Mouse (Mus musculus) erythroblast, embryonic 14.5 days (primary cell): Measurements from ENCODE around the gene Cdk14.

Experiments used
- GATA1 ChIP-seq: IDR thresholded peaks from 2 replicates; pipeline ENCODE4 v1.6.1; 2012; ENCODE audit warnings: low read length, inconsistent platforms, mixed read lengths
- TAL1 ChIP-seq: IDR thresholded peaks from 3 replicates; pipeline ENCODE4 v1.6.1; 2012; ENCODE audit warnings: low read length, inconsistent platforms, mixed read lengths

DNA sequence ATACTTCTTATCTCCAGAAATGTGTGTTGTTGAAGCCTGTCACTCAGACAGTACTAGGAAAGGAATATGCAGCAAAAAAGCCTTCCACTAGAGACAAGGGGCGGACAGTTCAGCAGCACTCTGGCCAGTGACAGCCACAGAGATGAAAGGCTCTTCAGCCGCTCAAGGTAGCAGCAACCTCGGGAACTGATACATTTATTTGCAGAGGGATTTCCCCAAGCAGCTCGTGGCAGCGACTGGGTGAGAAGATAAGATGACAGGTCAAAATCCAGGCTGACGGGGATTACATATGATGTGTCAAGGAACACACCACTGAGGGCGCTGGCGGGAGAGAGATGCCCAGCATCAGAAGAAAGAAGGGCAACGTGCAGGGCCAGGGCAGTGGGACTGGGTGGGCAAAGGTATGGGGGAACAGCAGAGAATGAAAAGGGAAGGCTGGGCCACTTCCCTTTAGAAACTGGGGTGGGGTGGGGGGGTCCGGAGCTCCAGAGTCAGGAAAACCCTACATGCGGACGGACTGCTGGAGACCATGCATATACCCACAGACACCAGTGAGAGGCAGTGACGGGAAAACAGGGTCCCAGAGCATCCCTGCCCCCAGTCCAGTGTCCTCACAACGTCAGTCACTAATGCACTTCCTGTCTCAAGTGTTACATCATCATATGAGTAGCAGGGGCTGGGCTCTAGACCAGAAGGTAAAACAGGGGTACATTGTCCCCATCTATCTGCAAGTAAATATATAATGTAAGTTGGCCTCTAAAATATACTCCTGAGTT lies 51.5 kb downstream of the Cdk14 start:
- no peak for TF ChIP-seq GATA1
- no peak for TF ChIP-seq TAL1
